Mouse (Mus musculus) myocyte (in vitro differentiated cells): ENCODE results near the gene Tmem72. TPM values are rescaled to one million over a fixed set of nuclear protein-coding genes. Genes with fewer than 3 reads are reported as not detected.
A peak's percentile ranks its signal among the peaks of the same experiment; 100 is the strongest.

Experiments used
- H3K27me3 ChIP-seq: one replicate; pipeline ENCODE4 v1.6.1; 2011; ENCODE audit not compliant: control insufficient read depth, insufficient read depth, insufficient read length
- H3K36me3 ChIP-seq: one replicate; pipeline ENCODE4 v1.6.1; 2011; ENCODE audit not compliant: control insufficient read depth, insufficient read depth
- H3K4me2 ChIP-seq: one replicate; pipeline ENCODE4 v1.6.1; 2011; ENCODE audit warnings: low read depth, control low read depth
- H3K4me3 ChIP-seq: one replicate; pipeline ENCODE4 v1.5.1; 2011; ENCODE audit warnings: mild to moderate bottlenecking, control low read depth, moderate library complexity
- H3K79me2 ChIP-seq: one replicate; pipeline ENCODE4 v1.6.1; 2011; ENCODE audit not compliant: control insufficient read depth, insufficient read depth
- H3ac ChIP-seq: one replicate; pipeline ENCODE4 v1.6.1; 2011; ENCODE audit not compliant: control insufficient read depth, insufficient read length
- CEBPB ChIP-seq: IDR thresholded peaks from 2 replicates; pipeline ENCODE4 v1.6.1; 2011; ENCODE audit warnings: mild to moderate bottlenecking, moderate library complexity; ENCODE audit not compliant: poor library complexity, insufficient read depth, severe bottlenecking
- E2F4 ChIP-seq: IDR thresholded peaks from one replicate; pipeline ENCODE4 v1.6.1; 2011; ENCODE audit warnings: mild to moderate bottlenecking, control low read depth, moderate library complexity; ENCODE audit not compliant: insufficient read depth
- MAX ChIP-seq: IDR thresholded peaks from one replicate; pipeline ENCODE4 v1.6.1; 2011; ENCODE audit warnings: low read depth, mild to moderate bottlenecking, control low read depth
- MYOD1 ChIP-seq, 3 experiments: IDR thresholded peaks; one replicate each; pipeline ENCODE4 v1.6.1; 2011; ENCODE audit warnings: control low read depth in 2 of 3, low read depth in 2 of 3, mild to moderate bottlenecking in 2 of 3, moderate library complexity in 1 of 3; ENCODE audit not compliant: insufficient read length in 2 of 3, control insufficient read depth in 1 of 3
- MYOG ChIP-seq, 3 experiments: IDR thresholded peaks; one replicate each; pipeline ENCODE4 v1.6.1; 2011; ENCODE audit warnings: control low read depth in 2 of 3, low read depth in 2 of 3, mild to moderate bottlenecking in 2 of 3; ENCODE audit not compliant: insufficient read length in 2 of 3, control insufficient read depth in 1 of 3, insufficient read depth in 1 of 3
- POLR2A ChIP-seq: IDR thresholded peaks from one replicate; pipeline ENCODE4 v1.6.1; 2011; ENCODE audit warnings: low read depth, mild to moderate bottlenecking, control low read depth, moderate library complexity; ENCODE audit not compliant: insufficient read length
- POLR2AphosphoS2 ChIP-seq: IDR thresholded peaks from one replicate; pipeline ENCODE4 v1.6.1; 2011; ENCODE audit warnings: low read depth, control low read depth; ENCODE audit not compliant: insufficient read length
- REST ChIP-seq: IDR thresholded peaks from one replicate; pipeline ENCODE4 v1.6.1; 2011; ENCODE audit warnings: mild to moderate bottlenecking, control low read depth, moderate library complexity; ENCODE audit not compliant: insufficient read depth, insufficient read length
- SRF ChIP-seq: IDR thresholded peaks from one replicate; pipeline ENCODE4 v1.6.1; 2011; ENCODE audit warnings: low read depth; ENCODE audit not compliant: control insufficient read depth, insufficient read length
- TCF12 ChIP-seq: IDR thresholded peaks from one replicate; pipeline ENCODE4 v1.6.1; 2011; ENCODE audit warnings: mild to moderate bottlenecking, control low read depth; ENCODE audit not compliant: poor library complexity, insufficient read depth, severe bottlenecking
- TCF3 ChIP-seq: IDR thresholded peaks from one replicate; pipeline ENCODE4 v1.6.1; 2011; ENCODE audit warnings: low read depth, control low read depth; ENCODE audit not compliant: insufficient read length
- USF1 ChIP-seq: IDR thresholded peaks from one replicate; pipeline ENCODE4 v1.6.1; 2011; ENCODE audit warnings: low read depth, mild to moderate bottlenecking, control low read depth, moderate library complexity
- polyA plus RNA-seq: library from polyadenylated mRNA; unstranded; fragments of >200 nt; fragmentation: generic; extraction: Trizol; gene quantifications from one replicate; pipeline ENCODE4 v1.2.1, GENCODE M21; 2012; ENCODE audit warnings: missing spikeins

The Tmem72 gene
- polyA plus RNA-seq, 1 experiment = 0.04 TPM

- TF ChIP-seq MYOG (IDR thresholded peaks at IDR 0.05; ENCODE audit: control insufficient read depth in 1 of 3, insufficient read depth in 1 of 3, insufficient read length in 2 of 3, low read depth in 2 of 3) = no peak
- no peak for TF ChIP-seq POLR2AphosphoS2
- TF ChIP-seq TCF12 = no peak
- Histone ChIP-seq H3K79me2 (no peaks in the 10 kb centered on the region), H3K4me2 (no peak overlapping the region), H3K4me3 (no peak overlapping the region), H3K36me3 (no peaks in the 10 kb centered on the region), H3ac (no peak overlapping the region), H3K27me3 (no peaks in the 10 kb centered on the region)
Observed at GRCm38 (mm10) chr6:116639663-116640062, 77.0 kb downstream of the Tmem72 start.

- TF ChIP-seq CEBPB = no peak
- no peak for TF ChIP-seq POLR2AphosphoS2
- no peak for TF ChIP-seq POLR2A
- TF ChIP-seq SRF = no peak
- TF ChIP-seq MAX = no peak
- no peak for TF ChIP-seq TCF3
- TF ChIP-seq E2F4 = no peak
- TF ChIP-seq MYOG (IDR thresholded peaks at IDR 0.05; ENCODE audit: control insufficient read depth in 1 of 3, insufficient read depth in 1 of 3, insufficient read length in 2 of 3, low read depth in 2 of 3) = no peak
- no peak for TF ChIP-seq REST
- no peak for TF ChIP-seq TCF12
- TF ChIP-seq USF1 = no peak
- no peak overlapping the region for H3K4me3 ChIP-seq
- no peaks in the 10 kb centered on the region for H3K36me3 ChIP-seq
- no peaks in the 10 kb centered on the region for H3K27me3 ChIP-seq
- H3K4me2 ChIP-seq = no peak overlapping the region
- no peak overlapping the region for H3ac ChIP-seq
- no peaks in the 10 kb centered on the region for H3K79me2 ChIP-seq
Observed at GRCm38 (mm10) chr6:116638871-116639270, 77.8 kb downstream of the Tmem72 start.

GRCm38 (mm10) chr6:116637496-116637895 lies 79.2 kb downstream of the Tmem72 start:
- Histone ChIP-seq H3K4me3 (no peak overlapping the region), H3K4me2 (no peak overlapping the region), H3ac (no peak overlapping the region), H3K36me3 (no peaks in the 10 kb centered on the region), H3K27me3 (no peaks in the 10 kb centered on the region), H3K79me2 (no peaks in the 10 kb centered on the region)
- no peak for TF ChIP-seq TCF12
- no peak for TF ChIP-seq TCF3
- TF ChIP-seq POLR2AphosphoS2 = no peak
- no peak for TF ChIP-seq E2F4
- TF ChIP-seq CEBPB = no peak
- TF ChIP-seq MYOD1 (IDR thresholded peaks at IDR 0.05; ENCODE audit: control insufficient read depth in 1 of 3, insufficient read length in 2 of 3, low read depth in 2 of 3) = no peak
- TF ChIP-seq MAX = no peak
- no peak for TF ChIP-seq MYOG (IDR thresholded peaks at IDR 0.05; ENCODE audit: control insufficient read depth in 1 of 3, insufficient read depth in 1 of 3, insufficient read length in 2 of 3, low read depth in 2 of 3)
- TF ChIP-seq SRF = no peak
- TF ChIP-seq POLR2A = no peak
- no peak for TF ChIP-seq USF1
- no peak for TF ChIP-seq REST

GRCm38 (mm10) chr6:116636581-116637235 lies 80.0 kb downstream of the Tmem72 start:
- Histone ChIP-seq H3ac (no peak overlapping the region), H3K4me3 (no peak overlapping the region), H3K79me2 (no peaks in the 10 kb centered on the region), H3K27me3 (no peaks in the 10 kb centered on the region), H3K4me2 (peak overlapping the region; percentile 1), H3K36me3 (no peaks in the 10 kb centered on the region)
- no peak for TF ChIP-seq REST
- peak in 1 of 3 experiments; percentile 55 for TF ChIP-seq MYOD1 (IDR thresholded peaks at IDR 0.05; ENCODE audit: control insufficient read depth in 1 of 3, insufficient read length in 2 of 3, low read depth in 2 of 3)
- peak in 1 of 3 experiments; percentile 63 for TF ChIP-seq MYOG (IDR thresholded peaks at IDR 0.05; ENCODE audit: control insufficient read depth in 1 of 3, insufficient read depth in 1 of 3, insufficient read length in 2 of 3, low read depth in 2 of 3)

GRCm38 (mm10) chr6:116635251-116636180 lies 81.2 kb downstream of the Tmem72 start:
- H3ac ChIP-seq = no peak overlapping the region
- no peaks in the 10 kb centered on the region for H3K36me3 ChIP-seq
- H3K27me3 ChIP-seq = no peaks in the 10 kb centered on the region
- TF ChIP-seq TCF12 = no peak
- no peak for TF ChIP-seq TCF3
- TF ChIP-seq MYOG (IDR thresholded peaks at IDR 0.05; ENCODE audit: control insufficient read depth in 1 of 3, insufficient read depth in 1 of 3, insufficient read length in 2 of 3, low read depth in 2 of 3) = no peak
- no peak for TF ChIP-seq USF1
- TF ChIP-seq POLR2AphosphoS2 = no peak
- no peak for TF ChIP-seq REST
- no peak for TF ChIP-seq POLR2A
- TF ChIP-seq E2F4 = no peak
- TF ChIP-seq SRF = no peak
- no peak for TF ChIP-seq CEBPB
- no peak for TF ChIP-seq MAX
- no peak for TF ChIP-seq MYOD1 (IDR thresholded peaks at IDR 0.05; ENCODE audit: control insufficient read depth in 1 of 3, insufficient read length in 2 of 3, low read depth in 2 of 3)
- H3K4me3 ChIP-seq = no peak overlapping the region
- peak overlapping the region; percentile 39 for H3K4me2 ChIP-seq
- no peaks in the 10 kb centered on the region for H3K79me2 ChIP-seq
